Mouse (Mus musculus) brain, embryonic 14.5 days (tissue): ENCODE results near the gene Hoxc6.

ENCODE experiments used
- CTCF ChIP-seq: fragments of 200-500 bp; IDR thresholded peaks from 2 replicates; pipeline ENCODE4 v1.5.1; 2012; ENCODE audit warnings: inconsistent platforms, mild to moderate bottlenecking, moderate library complexity, borderline replicate concordance; ENCODE audit not compliant: insufficient read depth, insufficient read length; ENCODE audit errors: extremely low read depth
- POLR2A ChIP-seq: fragments of 200-500 bp; IDR thresholded peaks from 2 replicates; pipeline ENCODE4 v1.6.1; 2012; ENCODE audit warnings: mild to moderate bottlenecking, inconsistent platforms, borderline replicate concordance; ENCODE audit not compliant: poor library complexity, insufficient read depth, insufficient read length, severe bottlenecking; ENCODE audit errors: extremely low read depth

GRCm38 (mm10) chr15:103024131-103024530, 26.1 kb downstream of the Hoxc6 start:
- TF ChIP-seq POLR2A (no peak), CTCF (no peak)
